Mouse (Mus musculus) hindbrain, embryonic 16.5 days (tissue): ENCODE measurements around the gene 4930519P11Rik. TPM values are rescaled to one million over a fixed set of nuclear protein-coding genes. Genes with fewer than 3 reads are reported as not detected.

ENCODE experiments used
- ATAC-seq: fragments of 200-750 bp; cut with Nextera tagmentation; 2 replicates; pipeline ENCODE4 v1.8.0; 2017; ENCODE audit warnings: moderate TSS enrichment, moderate library complexity
- H3K27ac ChIP-seq: fragments of 300-500 bp; sonication (generic); 2 replicates; pipeline ENCODE4 v1.5.1; 2014; ENCODE audit warnings: low read depth, mild to moderate bottlenecking, control low read depth, low read length, moderate library complexity
- H3K27me3 ChIP-seq: fragments of 300-500 bp; sonication (generic); replicated peaks from 2 replicates; pipeline ENCODE4 v1.6.1; 2014; ENCODE audit warnings: low read length; ENCODE audit not compliant: control insufficient read depth, insufficient read depth
- H3K36me3 ChIP-seq: fragments of 300-500 bp; sonication (generic); 2 replicates; pipeline ENCODE4 v1.6.1; 2014; ENCODE audit warnings: mild to moderate bottlenecking, low read length, moderate library complexity, mixed read lengths; ENCODE audit not compliant: control insufficient read depth, insufficient read depth
- H3K4me1 ChIP-seq: fragments of 300-500 bp; sonication (generic); 2 replicates; pipeline ENCODE4 v1.6.1; 2014; ENCODE audit warnings: low read depth, low read length; ENCODE audit not compliant: control insufficient read depth, insufficient read depth
- H3K4me2 ChIP-seq: fragments of 300-500 bp; sonication (generic); 2 replicates; pipeline ENCODE4 v1.6.1; 2014; ENCODE audit warnings: mild to moderate bottlenecking, low read length, control low read depth, moderate library complexity
- H3K4me3 ChIP-seq: fragments of 300-500 bp; sonication (generic); 2 replicates; pipeline ENCODE4 v1.5.1; 2014; ENCODE audit warnings: mild to moderate bottlenecking, low read length, control low read depth, moderate library complexity
- H3K9ac ChIP-seq: fragments of 300-500 bp; sonication (generic); 2 replicates; pipeline ENCODE4 v1.6.1; 2014; ENCODE audit warnings: low read depth, mild to moderate bottlenecking, control low read depth, low read length, moderate library complexity
- H3K9me3 ChIP-seq: fragments of 300-500 bp; sonication (generic); 2 replicates; pipeline ENCODE4 v1.6.1; 2014; ENCODE audit warnings: mild to moderate bottlenecking, low read length, moderate library complexity; ENCODE audit not compliant: control insufficient read depth
- WGBS: fragments of 180-500 bp; shearing (Covaris S2); extraction: QIAGEN DNeasy Blood & Tissue Kit; methylation state at CpG from one replicate; pipeline ENCODE4 v1.1.7; 2014; 5-methylcytosine and 5-hydroxymethylcytosine counted together
- polyA plus RNA-seq: library from polyadenylated mRNA; unstranded; fragments of >200 nt; fragmentation: Nextera tagmentation; extraction: Ambion mirVana; gene quantifications from 2 replicates; pipeline ENCODE4 v1.2.1, GENCODE M21; 2015

The 4930519P11Rik gene
- polyA plus RNA-seq, 1 experiment from 2014 or later: 0.35 TPM

GRCm38 (mm10) chr2:154633876-154634644 lies 20.8 kb upstream of the 4930519P11Rik start:
- WGBS: 96% methylated on average over 9 of the region's 9 CpGs
- H3K9ac ChIP-seq: no peak overlapping the region
- H3K4me1 ChIP-seq: no peaks in the 10 kb centered on the region
- no peak overlapping the region for H3K4me2 ChIP-seq
- peaks cover 40% of the 10 kb centered on the region for H3K36me3 ChIP-seq
- no peaks in the 10 kb centered on the region for H3K27me3 ChIP-seq
- H3K4me3 ChIP-seq: no peak overlapping the region
- no peak overlapping the region for H3K27ac ChIP-seq
- H3K9me3 ChIP-seq: peaks cover 5% of the 10 kb centered on the region
- ATAC-seq: no peak

- no peak for ATAC-seq
- 83% methylated on average over 5 of the region's 5 CpGs for WGBS
- H3K36me3 ChIP-seq: peaks cover 34% of the 10 kb centered on the region
Observed at GRCm38 (mm10) chr2:154633039-154633742, 20.0 kb upstream of the 4930519P11Rik start.

GRCm38 (mm10) chr2:154632203-154632780 lies 19.1 kb upstream of the 4930519P11Rik start:
- H3K4me2 ChIP-seq: no peak overlapping the region
- 94% methylated on average over 16 of the region's 16 CpGs for WGBS
- no peaks in the 10 kb centered on the region for H3K4me1 ChIP-seq
- no peaks in the 10 kb centered on the region for H3K9me3 ChIP-seq
- peaks cover 28% of the 10 kb centered on the region for H3K36me3 ChIP-seq
- no peak overlapping the region for H3K9ac ChIP-seq
- no peak overlapping the region for H3K4me3 ChIP-seq
- no peaks in the 10 kb centered on the region for H3K27me3 ChIP-seq
- no peak for ATAC-seq
- no peak overlapping the region for H3K27ac ChIP-seq

More at GRCm38 (mm10) chr2:154633039-154633742, 20.0 kb upstream of the 4930519P11Rik start:
- Histone ChIP-seq H3K9ac (no peak overlapping the region), H3K27me3 (no peaks in the 10 kb centered on the region), H3K4me1 (no peaks in the 10 kb centered on the region), H3K27ac (no peak overlapping the region), H3K9me3 (peaks cover 2% of the 10 kb centered on the region), H3K4me2 (no peak overlapping the region), H3K4me3 (no peak overlapping the region)

GRCm38 (mm10) chr2:154630531-154630930 lies 17.3 kb upstream of the 4930519P11Rik start:
- H3K27me3 ChIP-seq: no peaks in the 10 kb centered on the region
- peaks cover 19% of the 10 kb centered on the region for H3K36me3 ChIP-seq
- WGBS: 78% methylated on average over 5 of the region's 5 CpGs
- no peak overlapping the region for H3K9ac ChIP-seq
- H3K9me3 ChIP-seq: no peaks in the 10 kb centered on the region
- no peaks in the 10 kb centered on the region for H3K4me1 ChIP-seq
- no peak overlapping the region for H3K4me2 ChIP-seq
- H3K4me3 ChIP-seq: no peak overlapping the region
- no peak for ATAC-seq
- H3K27ac ChIP-seq: no peak overlapping the region

- Histone ChIP-seq H3K27ac (no peak overlapping the region), H3K4me2 (no peak overlapping the region), H3K4me1 (no peaks in the 10 kb centered on the region), H3K9me3 (no peaks in the 10 kb centered on the region; the same call in 1 of the 2 replicates), H3K27me3 (no peaks in the 10 kb centered on the region), H3K36me3 (peaks cover 14% of the 10 kb centered on the region), H3K4me3 (no peak overlapping the region), H3K9ac (no peak overlapping the region)
- no peak for ATAC-seq
Observed at GRCm38 (mm10) chr2:154624137-154624536, 10.9 kb upstream of the 4930519P11Rik start.

- no peak overlapping the region for H3K27ac ChIP-seq
- ATAC-seq: no peak
- H3K4me1 ChIP-seq: no peaks in the 10 kb centered on the region
- peaks cover 11% of the 10 kb centered on the region for H3K36me3 ChIP-seq
- no peak overlapping the region for H3K4me2 ChIP-seq
- no peaks in the 10 kb centered on the region for H3K27me3 ChIP-seq
- H3K9ac ChIP-seq: no peak overlapping the region
- 88% methylated on average over 5 of the region's 5 CpGs for WGBS
- H3K9me3 ChIP-seq: no peaks in the 10 kb centered on the region; the same call in 1 of the 2 replicates
- H3K4me3 ChIP-seq: no peak overlapping the region
Observed at GRCm38 (mm10) chr2:154621684-154622083, 8.4 kb upstream of the 4930519P11Rik start.

- H3K36me3 ChIP-seq: no peaks in the 10 kb centered on the region
- no peak overlapping the region for H3K9ac ChIP-seq
- H3K4me1 ChIP-seq: peaks cover 8% of the 10 kb centered on the region
- H3K27ac ChIP-seq: no peak overlapping the region
- no peaks in the 10 kb centered on the region for H3K9me3 ChIP-seq
- WGBS: 100% methylated on average over 3 of the region's 3 CpGs
- H3K4me3 ChIP-seq: no peak overlapping the region
- H3K4me2 ChIP-seq: no peak overlapping the region
- H3K27me3 ChIP-seq: no peaks in the 10 kb centered on the region
- no peak for ATAC-seq
Observed at GRCm38 (mm10) chr2:154617061-154617460, 3.8 kb upstream of the 4930519P11Rik start.

GRCm38 (mm10) chr2:154615674-154616073 lies 2.4 kb upstream of the 4930519P11Rik start:
- WGBS: 96% methylated on average over 5 of the region's 5 CpGs
- ATAC-seq: no peak
- H3K4me1 ChIP-seq: peaks cover 8% of the 10 kb centered on the region

More at GRCm38 (mm10) chr2:154615674-154616073, 2.4 kb upstream of the 4930519P11Rik start:
- no peak overlapping the region for H3K4me3 ChIP-seq
- H3K4me2 ChIP-seq: no peak overlapping the region
- no peaks in the 10 kb centered on the region for H3K27me3 ChIP-seq
- H3K9me3 ChIP-seq: no peaks in the 10 kb centered on the region
- H3K27ac ChIP-seq: no peak overlapping the region
- H3K9ac ChIP-seq: no peak overlapping the region
- no peaks in the 10 kb centered on the region for H3K36me3 ChIP-seq
